Mouse (Mus musculus) spleen, postnatal 4 days (tissue): Measurements from ENCODE around the gene Adgrd1.

Experiments
- DNase-seq, 2 experiments: peaks; one replicate each; pipeline ENCODE4 v3.0.0; 2022; ENCODE audit warnings: low spot score in 2 of 2

Adgrd1 gene

DNA sequence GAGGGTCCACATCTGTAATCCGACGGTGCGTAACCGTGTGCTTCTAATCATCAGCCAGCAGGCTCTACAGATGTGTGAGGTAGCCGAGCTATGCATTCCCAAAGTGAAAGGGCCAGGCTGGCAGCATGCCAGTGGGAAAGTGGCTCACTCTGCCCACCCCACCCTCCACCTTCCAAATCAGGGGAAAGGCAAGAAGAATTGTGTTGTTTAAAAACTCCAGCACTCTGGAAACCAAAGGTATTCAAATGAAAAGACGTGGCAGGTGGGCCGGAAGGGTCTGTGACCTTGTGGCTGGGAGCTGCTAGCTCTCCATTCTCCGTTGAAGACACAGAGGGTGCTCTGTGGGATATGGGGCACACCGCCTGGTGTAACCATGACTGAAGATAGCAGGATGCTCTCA, 100.0 kb downstream of the Adgrd1 start:
- no peak for DNase-seq

GRCm38 (mm10) chr5:129196971-129197519, 100.5 kb downstream of the Adgrd1 start:
- DNase-seq, result no peak

- peak in 1 of 2 experiments; percentile 28 for DNase-seq
These were observed 103.6 kb downstream of the Adgrd1 start for GRCm38 (mm10) chr5:129200132-129200531.

DNA sequence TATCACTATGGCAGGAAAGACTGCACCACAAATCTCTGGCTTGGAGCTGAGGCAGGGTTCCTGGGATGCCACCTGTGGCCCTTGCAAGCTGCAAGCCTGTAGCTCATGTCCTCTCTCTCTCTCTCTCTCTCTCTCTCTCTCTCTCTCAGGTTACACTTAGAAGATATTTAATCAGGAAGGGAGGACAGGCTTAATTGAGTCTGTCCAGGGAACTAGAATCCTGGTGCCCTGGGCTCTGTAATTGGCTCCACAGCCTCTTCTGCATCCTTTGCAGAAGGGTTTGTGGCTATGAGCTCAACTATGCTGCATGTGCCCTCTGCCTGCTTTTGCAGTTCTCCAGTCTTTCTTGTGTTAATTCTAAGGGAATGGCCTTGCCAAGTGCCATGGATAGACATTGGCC, 111.7 kb downstream of the Adgrd1 start:
- DNase-seq, result no peak

DNA sequence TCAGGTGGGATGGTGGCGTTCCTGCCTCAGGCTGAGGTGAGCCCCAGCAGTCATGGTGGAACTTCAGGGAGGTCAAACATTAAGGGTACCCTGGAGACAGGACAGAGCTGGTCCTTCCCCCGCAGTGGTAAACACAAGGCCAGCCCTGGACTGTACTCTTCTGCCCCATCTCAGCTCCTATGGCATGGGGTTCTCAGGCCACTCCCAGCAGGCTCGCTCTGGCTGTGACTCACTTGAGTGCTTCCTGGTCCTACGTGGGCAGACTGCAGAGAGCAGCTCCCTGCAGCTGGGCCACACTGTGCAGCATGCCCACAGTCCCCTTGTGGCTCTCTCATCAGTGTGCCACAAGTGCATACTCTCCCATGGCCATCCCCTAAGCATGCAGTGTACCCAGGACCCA, 112.3 kb downstream of the Adgrd1 start:
- no peak for DNase-seq

GRCm38 (mm10) chr5:129211385-129212031, 115.0 kb downstream of the Adgrd1 start:
- DNase-seq, result no peak

DNA sequence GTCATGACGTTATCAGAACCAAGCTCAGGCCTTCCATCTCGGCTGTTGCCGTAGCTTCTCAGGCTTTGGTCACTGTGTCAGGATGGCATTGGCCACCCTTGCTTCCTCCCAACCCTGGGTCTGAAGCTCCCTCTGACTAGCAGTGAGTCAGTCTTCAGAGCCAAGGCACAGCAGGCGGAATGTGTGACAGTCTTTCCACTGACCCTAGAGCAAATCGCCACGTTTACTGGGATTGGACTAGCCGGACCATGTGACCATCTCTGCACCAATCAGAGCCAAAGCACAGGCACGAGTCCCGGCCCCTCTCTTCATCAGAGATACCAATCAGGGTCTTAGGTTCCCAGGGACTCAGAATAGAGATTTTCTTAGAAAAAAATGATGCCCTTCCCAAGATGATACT, 117.5 kb downstream of the Adgrd1 start:
- no peak for DNase-seq

DNA sequence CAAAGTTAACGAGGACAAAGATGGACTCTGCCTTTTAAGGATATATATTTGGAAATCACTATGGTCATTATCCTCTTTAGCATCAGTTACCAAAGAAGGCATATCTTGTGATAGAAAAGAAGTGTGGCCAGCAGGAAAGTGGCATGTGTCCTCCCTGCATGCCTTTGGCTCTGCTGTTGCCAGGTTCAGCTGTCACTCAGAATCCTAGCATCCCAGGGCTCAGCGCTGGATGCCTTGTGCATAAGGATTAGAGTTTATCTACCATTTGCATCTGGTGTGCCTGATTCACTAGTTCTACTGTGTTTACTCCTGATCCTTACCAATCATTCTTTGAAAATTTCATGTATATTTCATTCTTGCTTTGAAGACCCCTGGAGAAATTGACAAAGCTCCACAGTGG, 119.5 kb downstream of the Adgrd1 start:
- no peak for DNase-seq

- peak in 1 of 2 experiments; percentile 17 for DNase-seq
These were observed 121.1 kb downstream of the Adgrd1 start for GRCm38 (mm10) chr5:129217481-129218221.

- no peak for DNase-seq
These were observed 121.6 kb downstream of the Adgrd1 start for GRCm38 (mm10) chr5:129218222-129218505.

DNA sequence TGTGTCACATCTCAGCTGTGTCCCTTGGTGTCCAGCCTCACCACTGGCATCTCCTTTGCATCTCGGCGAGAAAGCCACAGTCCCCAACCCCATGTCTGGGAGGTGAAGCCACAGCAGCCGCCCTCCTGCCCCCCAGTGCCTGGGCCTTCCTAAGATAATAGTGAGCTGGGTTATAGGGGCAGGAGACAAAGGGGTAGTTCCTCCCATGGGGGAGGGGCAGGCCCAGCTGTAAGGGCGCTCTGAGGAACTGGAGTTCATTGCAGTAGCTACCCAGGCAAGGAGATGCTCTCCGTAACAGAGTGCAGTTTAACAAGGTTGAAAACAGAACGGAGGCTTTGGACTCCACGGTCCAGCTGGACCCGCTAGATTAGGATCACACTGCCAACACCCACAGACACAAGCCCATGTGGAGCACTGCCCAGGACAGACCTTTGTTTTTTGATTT, 122.0 kb downstream of the Adgrd1 start:
- no peak for DNase-seq

DNA sequence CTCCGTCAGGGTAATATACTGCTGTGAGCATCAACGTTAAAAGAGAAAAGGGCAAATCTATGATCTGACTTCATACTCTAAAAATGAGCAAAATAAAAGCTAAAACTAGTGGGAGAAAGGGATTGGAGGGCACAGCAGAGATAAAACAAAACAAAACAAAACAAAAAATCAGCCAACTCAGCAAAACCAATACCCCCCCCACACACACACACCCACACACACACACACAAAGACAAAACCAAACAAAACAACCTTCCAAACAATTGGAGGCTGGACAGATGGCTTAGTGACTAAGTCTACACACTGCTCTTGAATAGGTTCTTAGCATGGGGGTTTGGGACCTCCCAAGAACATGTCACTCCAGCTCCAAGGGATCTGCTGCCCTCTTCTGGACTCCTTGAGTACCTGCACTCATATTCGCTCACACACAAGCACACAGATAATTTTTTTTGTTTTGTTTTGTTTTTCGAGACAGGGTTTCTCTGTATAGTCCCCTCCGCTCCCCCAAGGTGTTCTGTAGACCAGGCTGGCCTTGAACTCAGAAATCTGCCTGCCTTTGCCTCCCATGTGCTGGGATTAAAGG, 122.7 kb downstream of the Adgrd1 start:
- no peak for DNase-seq

GRCm38 (mm10) chr5:129225810-129226450, 129.4 kb downstream of the Adgrd1 start:
- DNase-seq, result no peak

GRCm38 (mm10) chr5:129228171-129228570, 131.6 kb downstream of the Adgrd1 start:
- no peak for DNase-seq

DNA sequence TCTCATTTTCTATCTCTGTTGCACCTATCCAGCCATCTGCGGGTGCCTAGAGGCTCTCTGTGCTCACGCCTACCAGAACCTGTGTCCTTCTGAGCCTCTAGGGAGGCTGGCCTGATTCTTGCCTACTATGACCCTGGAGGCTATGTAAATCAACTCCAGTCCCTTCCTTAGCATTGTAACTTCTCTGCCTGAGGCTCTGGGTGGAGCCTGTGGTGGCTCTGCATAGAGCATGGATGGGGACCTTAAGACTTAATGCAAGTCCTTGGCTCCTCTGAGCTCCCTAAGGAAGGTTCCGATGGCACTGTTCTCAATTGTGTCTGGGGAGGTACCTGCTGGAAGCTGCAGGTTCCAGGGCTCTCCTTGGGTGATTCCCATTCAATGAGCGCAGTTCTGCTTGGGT, 136.8 kb downstream of the Adgrd1 start:
- no peak for DNase-seq

DNA sequence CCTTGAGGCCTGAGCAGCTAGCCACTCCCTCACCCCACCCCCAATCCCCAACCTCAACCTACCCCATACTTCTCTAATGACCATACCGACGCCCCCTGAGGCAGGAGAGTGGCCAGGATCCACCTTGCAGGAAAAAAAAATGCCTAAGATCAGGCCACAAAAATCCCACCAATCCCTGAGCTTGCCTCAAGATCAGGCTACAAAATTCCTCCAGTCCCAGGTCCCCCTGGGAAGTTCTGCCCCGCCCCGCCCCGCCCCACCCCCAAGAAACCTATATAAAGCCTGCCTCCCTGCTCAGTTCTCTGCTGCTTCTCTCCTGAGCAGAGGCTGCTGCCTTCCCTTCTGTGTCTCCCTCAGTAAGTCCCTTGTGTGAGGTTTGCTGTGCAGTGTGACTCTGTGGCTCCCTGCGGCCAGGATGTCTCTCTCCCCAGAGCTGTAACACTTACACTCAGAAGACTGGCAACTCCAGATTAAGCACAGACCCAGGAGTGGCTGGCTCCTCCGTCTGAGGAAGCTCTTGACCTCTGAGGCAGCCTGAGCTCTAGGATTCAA, 137.4 kb downstream of the Adgrd1 start:
- no peak for DNase-seq

GRCm38 (mm10) chr5:129236366-129236765, 139.8 kb downstream of the Adgrd1 start:
- no peak for DNase-seq

DNA sequence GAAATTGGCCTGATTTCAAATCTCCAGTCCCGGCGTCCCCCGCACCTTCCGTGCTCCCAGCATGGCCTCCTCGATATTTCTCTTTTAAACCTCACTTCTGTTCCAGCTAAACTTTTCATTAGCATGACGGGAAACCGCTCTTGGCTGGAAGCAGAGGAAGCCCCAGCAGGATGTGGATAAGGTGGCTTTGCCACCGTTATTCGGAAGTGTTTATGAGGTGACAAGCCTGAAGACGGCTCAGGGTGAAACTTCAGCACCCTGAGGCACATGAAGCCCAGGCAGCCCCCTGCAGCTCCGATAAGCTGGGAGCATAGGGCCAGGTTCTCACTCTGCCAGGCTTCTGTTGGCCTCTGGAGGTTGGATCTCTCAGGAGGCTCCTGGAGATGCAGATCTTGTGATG, 145.3 kb downstream of the Adgrd1 start:
- DNase-seq, result no peak

GRCm38 (mm10) chr5:129242265-129242664, 145.7 kb downstream of the Adgrd1 start:
- DNase-seq, result no peak

DNA sequence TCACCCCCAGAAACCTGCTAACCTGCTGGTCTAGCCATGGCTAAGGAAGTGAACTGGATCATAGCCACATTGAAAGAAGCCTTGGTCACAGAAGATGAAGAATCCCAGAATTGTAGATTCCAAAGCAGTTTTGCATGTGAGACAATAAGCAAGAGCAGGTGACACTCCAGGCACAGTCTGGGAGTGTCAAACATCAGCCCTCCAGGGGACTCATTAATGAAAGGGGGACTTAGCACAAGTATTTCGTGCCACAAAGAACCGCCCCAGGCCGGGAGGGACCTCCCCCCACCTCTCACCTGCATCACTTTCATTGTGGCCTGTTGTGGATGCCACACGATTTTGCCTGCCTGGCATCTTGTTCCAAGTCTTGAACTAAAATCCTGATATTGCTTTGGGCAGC, 146.6 kb downstream of the Adgrd1 start:
- no peak for DNase-seq

- no peak for DNase-seq
These were observed 147.8 kb downstream of the Adgrd1 start for GRCm38 (mm10) chr5:129244392-129244791.

GRCm38 (mm10) chr5:129249080-129249479, 152.5 kb downstream of the Adgrd1 start:
- DNase-seq, result no peak
